Mouse (Mus musculus) fat pad, adult 2 months (tissue): ENCODE data around the gene Nhp2.

Experiments
- DNase-seq: peaks from one replicate; pipeline ENCODE4 v3.0.0-alpha.2; 2011; ENCODE audit warnings: low read depth, low spot score; ENCODE audit errors: extremely low read depth

Gene Nhp2

DNA sequence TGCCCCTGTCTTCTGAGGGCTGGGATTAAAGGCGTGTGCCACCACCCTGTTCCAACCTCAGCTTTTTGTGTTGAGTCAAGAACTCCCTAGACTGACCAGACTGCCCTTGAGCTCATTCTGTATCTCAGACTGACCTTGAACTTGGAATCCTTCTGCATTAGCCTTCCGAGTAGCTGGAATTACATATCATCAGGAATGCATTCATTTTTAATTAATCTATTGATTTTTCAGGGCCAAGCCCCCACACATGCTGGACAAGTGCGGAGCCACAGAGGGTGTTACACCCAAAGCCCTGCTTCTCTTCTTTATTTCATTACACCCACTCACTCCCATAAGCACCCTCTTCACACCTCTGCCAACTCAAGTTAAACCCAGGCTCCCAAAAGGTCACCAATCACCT is 14.2 kb downstream of the Nhp2 start:
- DNase-seq = no peak

DNA sequence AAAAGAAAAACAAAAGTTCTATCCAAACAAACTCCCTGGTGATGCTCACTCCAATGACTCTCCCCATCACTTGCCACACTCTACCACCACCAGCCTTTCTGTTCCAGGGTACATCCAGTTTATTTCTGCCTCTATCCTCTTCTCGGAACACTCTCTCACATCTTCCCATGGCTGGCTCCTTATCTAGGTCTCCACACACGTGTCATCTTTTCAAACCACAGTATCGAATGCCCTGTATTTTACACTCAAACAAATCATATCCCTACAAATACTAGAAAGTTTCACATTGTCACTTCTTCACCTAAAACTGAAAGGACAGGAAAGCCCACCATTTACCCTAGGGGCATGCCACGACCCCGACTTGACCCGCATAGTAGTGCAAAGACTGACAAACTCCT is 15.6 kb downstream of the Nhp2 start:
- DNase-seq = no peak

DNA sequence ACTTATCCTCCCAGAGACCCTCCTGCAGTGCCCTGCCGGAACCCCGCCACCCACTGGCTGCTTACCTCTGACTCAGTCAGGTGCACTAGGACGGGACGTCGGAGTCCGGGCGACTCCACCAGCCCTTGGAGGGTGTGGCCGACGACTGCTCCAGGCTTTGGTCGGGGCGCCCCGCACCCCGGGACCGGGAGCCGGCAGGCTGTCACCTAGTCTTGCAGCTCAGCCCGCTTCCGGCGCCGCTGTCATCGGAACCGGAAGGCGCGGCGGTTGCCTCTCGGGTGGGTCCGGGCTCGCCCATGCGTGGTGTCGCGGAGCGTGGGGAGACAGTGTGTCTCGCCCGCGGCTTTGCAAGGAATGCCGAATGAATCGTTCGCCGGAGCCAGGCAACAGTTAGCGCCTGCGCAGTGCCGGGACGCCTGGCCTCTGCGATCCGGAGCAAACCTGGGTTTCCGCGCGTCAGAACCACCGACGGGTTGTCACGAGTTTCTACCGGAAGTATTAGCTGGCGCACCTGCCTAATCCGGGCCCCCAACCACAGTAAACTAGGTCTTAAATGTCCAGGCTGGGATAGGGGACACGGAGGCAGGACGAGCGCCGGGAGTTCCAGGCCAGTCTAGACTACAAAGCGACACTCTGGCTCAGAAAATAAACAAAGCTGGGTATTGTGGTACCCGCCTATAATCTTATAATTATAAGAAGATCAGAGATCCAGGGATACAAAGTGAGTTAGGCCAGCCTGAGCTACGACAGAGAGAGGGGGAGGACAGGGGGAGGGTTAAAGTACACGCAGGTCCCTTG is 16.2 kb downstream of the Nhp2 start, which contains the start of gene Rmnd5b:
TSS of gene Rmnd5b (minus strand) at position 372 of the 798 bp plus-strand sequence.
- no peak for DNase-seq

DNA sequence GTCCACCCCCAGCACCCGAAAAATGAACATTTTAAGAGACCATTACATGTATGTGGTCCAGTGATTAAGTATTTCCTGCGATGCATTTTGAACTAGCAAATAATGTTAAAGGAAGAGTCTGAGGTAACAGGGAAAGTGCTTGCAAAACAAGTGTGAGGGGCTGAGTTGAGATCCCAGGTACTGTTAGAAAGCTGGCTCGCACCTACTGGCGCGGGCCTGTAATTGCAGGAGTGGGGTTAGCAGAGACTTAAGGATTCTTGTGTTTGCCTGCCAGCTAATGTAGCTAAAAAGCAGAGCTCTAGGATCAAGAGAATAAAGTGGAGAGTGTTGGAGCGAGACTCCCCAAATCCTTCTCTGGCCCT is 16.8 kb downstream of the Nhp2 start:
- DNase-seq = no peak

DNA sequence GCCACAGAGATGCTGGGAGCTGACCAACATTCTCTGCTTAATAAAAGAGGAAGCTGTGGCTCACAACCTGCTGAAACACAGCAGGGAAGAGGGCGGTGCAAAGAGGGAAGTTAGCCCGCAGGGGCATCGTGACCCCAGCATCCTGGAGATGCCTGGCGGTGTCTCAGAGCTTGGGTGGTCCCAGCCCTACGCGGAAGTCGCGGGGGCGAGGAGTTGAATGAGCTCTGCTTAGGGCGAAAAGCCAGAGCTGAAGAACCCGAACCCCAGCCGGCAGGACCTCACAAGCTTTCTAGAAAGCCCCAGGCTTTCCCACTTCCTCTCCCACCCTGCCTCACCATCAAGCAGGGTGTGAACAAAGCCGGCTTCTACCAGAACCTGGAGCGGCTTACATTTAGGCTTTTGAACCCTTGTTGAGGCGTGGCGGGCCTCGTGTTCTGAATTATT is 18.5 kb downstream of the Nhp2 start:
- no peak for DNase-seq

DNA sequence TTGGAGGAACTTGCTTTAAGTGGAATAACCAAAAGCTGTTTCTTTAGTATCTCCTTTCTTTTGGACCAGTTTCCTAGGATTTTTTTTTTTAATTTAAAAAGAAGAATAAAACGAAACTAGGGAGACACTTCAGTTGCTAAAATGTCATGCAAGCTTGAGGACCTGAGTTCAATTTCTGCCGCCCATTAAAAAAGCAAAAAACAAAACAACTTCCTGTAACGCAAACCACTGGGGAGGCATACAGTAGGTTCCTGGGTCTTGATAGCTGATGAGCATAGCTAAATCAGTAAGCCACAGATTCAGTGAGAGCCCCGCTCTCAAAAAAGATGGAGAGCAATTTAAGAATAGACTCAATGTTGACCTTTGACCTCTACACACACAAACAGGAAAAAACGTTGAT is 19.0 kb downstream of the Nhp2 start:
- no peak for DNase-seq

DNA sequence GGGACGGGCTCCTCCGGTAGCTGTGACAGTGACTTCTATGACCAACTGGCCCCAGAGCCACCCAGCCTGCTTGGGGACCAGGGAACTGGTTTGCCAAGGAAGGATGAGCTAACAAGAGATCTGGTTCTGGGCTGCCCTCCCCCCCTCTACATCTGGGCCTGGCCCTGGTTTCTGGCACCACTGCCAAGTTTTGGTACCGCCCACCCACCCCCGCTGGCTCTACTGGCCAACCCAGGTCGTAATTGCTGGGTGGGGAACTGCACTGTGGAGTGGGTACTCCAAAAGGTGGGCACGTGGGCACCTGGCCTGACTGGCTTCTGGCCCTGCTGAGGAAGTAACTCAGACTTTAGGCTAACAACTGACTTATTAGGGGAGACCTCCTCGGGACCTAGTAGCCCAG is 21.2 kb downstream of the Nhp2 start:
- DNase-seq = no peak

DNA sequence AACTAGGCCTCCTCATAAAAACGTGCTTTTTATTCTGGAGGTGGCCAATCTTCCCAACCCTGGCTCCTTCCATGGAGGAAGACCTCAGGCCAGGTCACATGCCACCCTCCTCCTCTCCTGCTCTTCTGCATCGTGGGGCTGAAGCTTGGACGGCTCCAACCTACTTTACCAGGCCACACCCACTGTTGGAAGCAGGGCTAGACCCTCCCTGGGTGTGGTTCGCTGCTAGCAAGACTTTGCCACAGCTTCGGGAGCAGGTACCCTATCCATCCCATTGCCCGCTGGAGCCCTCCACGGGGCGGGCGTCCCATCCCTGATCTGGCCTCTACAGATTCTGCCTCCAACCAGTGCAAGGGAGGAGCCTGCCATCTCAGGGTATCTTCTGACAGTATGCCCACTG is 23.7 kb downstream of the Nhp2 start:
- DNase-seq = no peak

DNA sequence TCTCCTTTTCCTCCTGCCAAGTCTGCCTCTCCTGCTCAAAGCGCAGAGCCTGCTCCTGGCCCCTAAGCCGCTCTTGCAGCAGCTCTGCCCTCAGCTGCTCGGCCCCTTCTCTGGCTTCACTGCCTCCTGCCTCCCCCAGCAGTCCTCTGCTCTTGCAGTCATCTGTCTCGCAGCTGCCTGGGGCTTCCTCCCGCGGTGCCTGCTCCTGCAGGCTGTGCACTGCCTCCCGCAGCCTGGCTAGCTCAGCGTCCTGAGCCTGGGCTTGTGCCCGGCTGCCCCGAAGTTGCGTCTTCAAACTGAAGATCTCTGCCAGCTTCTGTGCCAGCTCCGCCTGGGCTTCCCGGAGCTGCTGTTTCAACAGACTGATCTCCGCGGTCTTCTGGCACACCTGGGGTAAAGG is 24.2 kb downstream of the Nhp2 start:
- DNase-seq = no peak

DNA sequence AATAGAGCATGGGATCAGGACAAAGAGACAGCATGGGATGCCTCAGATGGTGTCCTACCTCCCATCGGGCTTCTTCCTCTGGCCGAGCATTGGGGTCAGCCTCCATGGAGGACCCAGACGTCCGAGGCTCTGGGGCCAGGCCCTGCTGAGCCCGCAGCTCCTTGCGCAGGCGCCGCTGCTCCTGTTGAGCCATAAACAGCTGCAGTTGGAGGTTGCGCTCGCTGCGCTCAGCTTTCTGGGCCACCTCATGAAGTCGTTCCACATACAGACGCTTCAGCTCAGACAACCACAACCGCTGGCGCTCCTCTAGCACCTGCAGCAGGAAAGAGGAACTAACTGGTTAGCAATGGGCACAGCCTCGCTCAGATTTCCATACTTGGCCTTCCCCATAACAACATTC is 24.7 kb downstream of the Nhp2 start:
- DNase-seq = no peak

DNA sequence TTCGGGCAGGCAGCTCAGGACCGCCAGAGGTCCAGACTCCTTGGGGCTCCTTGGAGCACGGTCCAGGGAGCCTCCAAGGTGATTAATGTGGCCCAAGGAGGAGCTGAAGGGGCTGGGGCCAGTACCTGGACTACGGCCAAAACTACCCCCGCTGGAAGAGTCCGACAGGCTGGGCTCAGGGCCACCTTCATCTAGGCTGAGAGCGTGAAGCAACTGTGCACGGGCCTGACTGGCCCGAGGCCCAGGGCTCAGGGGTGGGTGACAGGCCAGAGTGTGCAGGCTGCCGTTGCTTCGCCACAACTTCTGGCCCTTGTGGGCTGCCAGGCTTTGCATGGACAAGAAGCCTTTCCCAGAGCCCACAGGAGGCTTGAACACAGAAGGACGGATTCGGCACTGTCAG is 25.8 kb downstream of the Nhp2 start:
- no peak for DNase-seq

DNA sequence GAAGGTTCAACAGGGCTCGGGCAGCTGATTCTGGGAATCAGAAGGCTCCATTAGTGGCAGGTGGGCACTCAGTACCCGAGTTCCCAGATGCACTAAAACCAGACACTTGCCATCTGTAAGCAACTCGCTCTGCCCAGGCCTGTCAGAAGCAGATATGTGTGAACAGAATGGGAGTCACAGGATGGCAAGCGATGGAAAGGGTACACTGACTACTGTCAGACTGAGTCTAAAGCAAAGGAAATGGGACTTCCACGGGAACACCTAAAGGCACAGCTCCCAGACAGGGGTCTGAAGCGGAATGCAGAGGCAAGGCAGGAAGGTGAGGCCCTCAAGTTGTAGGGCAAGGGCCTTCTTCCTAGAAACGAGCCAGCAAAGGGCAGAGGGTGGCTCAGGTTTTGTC is 26.7 kb downstream of the Nhp2 start:
- no peak for DNase-seq

DNA sequence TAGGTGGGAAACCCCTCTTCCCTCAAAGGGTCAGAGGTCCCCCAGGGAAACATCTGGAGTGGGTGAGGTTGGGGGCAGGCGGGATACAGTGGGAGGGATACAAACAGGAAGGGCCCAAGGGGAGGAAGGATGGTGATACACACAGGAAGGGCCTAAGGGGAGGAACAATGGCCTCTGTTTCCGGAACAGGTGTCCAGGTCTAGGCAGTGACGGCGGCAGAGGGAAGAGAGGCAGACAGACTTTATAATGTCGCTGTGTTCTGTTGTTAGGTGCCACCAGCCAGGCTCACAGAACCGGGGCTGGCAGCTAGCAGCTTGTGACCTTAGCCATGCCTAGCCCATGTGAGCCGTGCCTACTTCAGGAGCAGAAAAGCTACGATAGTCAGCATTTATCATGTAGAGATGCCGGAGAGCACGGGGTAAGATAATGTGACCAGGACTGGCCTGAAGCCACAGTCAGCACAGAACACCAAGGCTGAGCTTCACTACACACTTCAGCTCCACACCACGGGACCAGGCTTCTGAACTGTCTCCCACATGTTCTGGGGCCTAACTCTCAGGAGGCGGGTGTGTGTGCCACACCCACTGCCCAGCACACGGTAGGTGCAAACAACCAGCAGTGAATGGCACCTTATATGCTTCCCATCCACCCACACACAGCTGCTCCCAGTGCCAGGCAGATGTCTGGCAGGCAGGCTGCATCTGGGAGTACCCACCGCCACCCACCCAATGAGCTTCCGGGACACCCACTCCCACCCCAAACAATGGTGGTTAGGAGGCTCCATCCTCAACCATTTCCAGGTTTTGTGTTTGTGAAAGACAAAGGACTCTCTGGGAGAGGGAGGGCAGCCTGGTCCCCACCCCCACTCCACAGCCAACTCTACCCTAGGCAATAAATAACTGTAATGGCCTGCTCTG is 27.5 kb downstream of the Nhp2 start:
- no peak for DNase-seq

DNA sequence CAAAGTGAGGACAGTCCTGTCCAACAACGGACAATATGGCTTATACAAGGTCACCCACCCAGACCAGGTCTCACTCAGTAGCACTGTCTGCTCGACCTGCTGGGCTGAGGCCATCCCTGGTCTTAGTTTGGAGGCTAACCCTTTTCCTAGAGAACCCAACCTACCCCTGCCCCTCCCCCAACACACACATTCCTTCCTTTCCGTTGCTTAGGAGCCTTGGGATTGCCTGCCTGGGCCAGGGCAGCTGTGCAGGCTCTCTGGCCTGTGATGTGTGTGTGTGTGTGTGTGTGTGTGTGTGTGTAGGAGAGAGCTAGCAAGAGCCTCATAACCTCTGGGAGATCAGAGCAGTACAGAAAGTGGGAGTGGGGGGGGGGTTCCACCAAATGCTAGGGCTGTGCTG is 29.0 kb downstream of the Nhp2 start:
- DNase-seq = no peak

DNA sequence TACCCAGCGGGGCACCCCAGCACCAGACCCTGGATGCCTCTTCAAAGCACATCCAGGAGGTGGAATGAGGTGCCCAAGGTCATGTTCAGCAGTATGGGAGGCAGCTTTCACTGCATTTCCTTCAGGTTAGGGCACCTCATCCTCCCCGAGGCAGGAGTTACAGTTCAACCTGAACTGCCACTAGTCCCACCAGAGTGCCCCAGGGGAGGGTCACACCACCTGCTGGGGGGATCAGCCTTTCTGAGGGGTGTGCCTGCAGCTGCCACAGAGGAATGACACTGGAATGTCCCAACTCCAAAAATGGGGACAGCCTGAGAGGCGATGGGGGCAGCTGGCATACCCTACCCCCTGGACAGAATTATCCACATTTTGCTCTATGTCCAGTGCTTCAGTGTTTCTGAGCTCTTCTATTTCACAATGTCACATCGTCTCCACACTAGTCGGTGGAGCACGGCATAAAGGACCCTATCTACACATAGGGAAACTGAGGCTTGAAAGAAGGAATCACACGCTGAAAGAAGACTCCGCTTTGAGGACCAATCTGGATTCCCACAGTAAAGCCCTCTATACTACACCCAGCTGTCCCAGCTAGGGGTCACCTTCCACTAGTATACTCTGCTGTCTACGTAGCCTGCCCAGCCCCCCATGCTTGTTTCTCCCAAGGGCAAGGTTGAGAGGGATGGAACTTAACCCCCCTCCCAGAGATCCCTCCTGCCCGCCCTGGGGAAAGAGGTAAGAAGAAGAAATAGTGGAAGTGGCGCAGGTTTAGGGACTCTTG is 29.8 kb downstream of the Nhp2 start:
- no peak for DNase-seq

DNA sequence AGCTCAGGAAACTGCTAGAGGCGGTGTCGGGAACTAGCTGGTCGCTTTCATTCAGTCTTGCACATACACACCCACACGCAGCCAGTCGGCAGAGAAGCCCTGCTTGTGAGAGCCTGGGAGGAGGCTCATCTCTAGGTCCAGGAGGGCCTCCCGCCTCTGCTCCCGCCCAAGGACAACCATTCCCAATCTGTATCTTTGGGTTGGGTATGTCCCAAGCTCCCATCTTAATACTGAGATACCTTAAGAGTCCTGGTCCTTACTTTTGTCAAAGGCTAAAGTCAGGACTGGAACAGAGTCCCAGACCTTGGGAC is 30.3 kb downstream of the Nhp2 start:
- DNase-seq = no peak

DNA sequence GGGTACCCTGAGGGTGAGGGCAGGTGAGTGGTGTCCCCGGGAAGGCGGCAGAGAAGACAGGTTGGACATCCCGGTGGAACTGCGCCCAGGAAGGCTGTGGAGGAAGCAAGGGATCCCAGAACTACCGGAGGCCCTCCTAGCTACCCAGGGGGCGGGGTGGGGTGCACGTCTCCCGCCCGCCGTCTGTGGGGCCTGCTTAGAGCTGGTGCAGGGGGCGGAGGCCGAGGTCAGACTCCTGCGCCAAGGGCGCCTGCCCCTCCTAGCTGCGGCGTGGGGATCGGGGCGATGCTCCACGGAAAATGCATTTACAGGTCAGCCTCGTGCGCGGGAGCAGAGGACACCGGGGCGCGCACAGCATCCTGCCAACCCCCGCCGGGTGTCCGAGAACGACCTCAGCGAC is 30.7 kb downstream of the Nhp2 start:
- no peak for DNase-seq

DNA sequence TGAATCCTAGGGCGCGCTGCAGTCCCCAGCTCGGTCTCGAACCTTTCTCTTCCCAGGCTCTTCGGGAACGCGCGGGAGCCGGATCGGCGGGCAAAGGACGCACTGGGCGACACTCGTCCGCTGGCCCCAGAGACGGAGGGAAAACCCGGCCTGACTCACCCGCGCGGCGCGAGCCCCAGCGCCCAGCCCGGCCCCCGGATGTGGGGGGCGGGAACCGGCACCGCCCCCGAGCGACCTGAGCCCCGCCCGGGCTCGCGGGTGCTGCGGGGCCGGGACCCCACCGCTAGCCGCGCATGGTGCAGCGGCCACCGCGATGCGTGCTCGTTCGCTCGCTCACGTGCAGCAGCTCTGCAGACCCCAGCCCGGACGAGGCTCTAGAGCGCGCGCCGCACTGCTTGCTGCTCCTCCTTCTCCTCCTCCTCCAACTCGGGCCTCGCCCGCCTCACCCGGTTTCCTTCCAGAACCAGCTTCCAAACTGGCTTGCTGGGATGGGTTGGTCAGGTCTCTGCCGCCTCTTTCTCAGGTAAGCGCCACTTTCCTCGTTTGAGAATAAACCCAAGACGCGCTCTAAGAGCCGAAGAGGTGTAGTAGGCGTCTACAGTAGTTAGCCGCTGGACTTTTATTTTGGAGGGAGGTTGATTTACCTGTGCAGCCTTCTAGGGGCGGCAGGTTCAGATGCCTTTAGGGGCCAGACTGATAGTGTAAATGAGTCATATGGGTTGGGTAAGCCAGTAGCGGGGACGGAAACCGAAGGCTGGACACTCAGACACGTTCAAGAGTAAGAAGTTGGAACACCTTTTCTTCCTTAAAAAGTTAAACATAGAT is 31.4 kb downstream of the Nhp2 start, which contains the start of the genes N4bp3 and D930048N14Rik:
TSS of gene N4bp3 (minus strand) at position 152 of the 825 bp plus-strand sequence.
TSS of gene D930048N14Rik (plus strand) at position 264 of the 825 bp plus-strand sequence.
- no peak for DNase-seq

DNA sequence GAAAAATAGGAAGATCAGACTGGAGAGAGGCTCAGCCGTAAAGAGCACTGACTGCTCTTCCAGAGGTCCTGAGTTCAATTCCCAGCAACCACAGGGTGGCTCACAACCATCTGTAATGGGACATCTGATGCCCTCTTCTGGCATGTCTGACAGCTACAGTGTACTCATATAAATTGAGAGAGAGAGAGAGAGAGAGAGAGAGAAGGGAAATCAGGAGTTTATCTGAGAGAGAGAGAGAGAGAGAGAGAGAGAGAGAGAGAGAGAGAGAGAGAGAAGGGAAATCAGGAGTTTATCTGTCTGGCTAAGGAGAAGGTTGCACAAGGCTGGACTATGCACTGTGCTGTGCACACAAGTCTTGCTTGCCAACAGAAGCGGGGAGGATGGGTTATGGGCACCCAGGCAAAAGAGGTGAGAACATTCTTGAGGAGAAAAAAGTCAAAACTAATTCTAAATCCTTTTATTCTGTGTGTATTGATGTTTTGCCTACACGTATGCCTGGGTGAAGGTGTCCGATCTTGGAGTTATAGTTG is 33.4 kb downstream of the Nhp2 start:
- no peak for DNase-seq

DNA sequence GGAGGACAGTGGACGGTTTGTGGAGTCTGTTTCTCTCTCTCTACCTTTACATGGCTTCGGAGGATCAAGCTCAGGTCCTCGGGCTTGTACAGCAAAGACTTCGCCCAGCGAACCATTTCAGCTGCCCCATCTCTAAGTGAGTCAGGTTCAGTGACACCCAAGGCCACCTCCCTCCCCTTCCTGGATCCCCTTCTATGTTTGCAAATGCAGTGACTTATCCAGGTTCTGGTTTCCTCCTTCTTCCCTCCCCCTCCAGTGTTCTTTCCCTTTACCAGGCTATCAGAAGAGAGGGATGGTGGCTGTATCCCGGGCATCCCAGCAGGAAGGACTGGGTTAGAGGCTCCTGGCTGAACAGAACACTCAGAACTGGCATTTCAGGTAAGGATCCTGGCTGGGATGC is 34.2 kb downstream of the Nhp2 start:
- DNase-seq = no peak
